Mouse (Mus musculus): ENCODE data around the gene Rngtt.
A peak's percentile ranks its signal among the peaks of the same experiment; 100 is the strongest.

Gene Rngtt

DNA sequence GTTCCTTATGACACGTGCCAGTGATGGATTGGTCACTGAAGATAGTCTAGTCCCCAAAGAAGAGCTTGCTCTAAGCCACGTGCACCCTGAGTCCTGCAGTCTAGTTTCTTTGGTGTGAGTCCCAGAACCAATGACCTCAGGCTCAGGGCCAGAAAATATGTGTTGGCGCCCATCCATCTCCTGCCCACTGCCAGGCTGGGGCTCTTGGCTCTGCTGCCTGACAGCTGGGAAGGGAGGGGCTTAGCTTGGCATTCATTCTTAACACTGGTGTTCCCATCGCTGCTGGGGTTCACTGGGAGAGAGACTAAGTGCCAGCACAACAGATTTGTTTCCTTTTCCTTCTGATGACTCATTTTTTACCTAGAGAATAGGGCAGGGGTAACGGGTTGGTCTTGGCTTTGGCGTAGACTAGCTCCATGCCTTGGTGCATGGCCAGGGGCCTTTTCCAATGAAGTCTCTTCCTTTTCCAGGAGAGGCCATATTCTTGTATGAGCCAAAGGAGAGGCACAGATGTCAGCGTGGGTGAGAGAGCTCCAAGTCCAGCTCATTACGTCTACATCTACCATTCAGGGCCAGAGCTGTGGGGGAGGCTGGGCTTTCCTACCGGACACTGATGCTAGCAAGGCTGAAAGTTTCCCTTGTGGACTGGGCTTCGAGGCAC is 214.5 kb downstream of the Rngtt start:
- DNase-seq, result peak; percentile 92

DNA sequence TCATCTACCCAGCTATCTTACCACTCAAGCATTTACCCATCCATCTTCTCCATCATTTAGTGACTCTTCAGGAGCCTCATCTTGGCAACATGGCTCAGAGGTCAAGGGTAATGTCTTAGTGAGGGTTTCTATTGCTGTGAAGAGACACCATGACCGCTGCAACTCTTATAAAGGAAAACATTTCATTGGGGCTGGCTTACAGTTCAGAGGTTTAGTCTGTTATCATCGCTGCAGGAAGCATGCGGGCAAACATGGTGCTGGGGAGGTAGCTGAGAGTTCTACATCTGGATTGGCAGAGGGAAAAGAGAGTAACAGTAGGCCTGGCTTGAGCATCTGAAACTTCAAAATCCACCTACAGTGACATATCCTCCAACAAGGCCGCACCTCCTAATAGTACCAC is 215.2 kb downstream of the Rngtt start:
- no peak for DNase-seq

DNA sequence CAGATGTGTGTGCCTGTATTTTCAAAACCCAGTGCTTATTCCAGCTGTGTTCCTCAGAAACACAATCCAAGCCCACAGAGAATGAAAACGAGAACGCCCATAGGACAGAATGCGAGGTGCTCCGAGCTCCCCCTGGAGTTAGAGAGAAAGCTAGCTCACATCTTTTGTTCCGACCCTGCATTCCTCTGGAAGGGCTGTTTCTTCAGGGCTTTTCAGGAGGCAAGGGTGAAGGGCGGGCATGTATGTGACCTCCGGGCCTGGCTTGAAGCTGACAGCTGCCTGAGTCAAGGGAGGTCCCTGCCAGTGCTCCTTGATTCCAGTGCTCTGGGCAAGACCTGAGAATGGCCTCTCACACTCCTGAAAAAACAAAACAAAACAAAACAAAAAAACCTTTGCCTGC is 216.0 kb downstream of the Rngtt start:
- no peak for DNase-seq

DNA sequence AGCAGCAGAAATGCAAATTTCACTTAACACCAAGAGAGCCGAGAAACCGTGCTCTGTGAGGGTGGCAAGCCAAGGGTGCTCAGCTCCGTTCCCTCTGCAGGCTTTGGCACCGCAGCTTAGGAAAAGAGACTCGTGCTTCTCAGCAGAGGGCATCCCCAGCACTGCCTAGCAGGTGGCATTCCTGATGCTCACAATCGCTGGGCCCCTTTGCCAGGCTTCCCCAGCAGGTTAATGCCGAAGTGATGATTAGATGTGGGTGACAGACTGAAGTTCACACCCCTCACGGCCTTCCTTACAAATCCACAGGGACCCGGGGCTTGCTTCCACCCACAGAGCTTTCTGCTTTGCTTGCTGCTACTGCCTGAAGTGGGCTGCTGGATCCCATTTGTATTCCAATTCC is 216.6 kb downstream of the Rngtt start:
- DNase-seq, result no peak

DNA sequence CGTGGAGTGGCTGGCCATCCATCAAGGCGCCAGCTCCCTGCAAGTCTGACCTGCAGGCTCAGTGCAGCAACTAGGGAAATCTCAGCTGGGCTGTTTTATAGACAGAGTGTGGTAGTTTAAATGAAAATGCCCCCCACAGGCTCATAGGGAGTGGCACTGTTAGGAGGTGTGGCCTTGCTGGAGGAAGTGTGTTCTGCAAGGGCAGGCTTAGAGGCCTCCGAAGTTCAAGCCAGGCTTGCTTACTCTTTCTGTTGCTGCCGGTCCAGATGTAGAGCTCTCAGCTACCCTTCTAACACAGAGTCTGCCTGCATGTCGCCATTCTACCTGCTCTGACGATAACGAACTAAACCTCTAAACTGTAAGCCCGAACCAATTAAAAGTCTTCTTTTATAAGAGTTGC is 222.5 kb downstream of the Rngtt start:
- no peak for DNase-seq

DNA sequence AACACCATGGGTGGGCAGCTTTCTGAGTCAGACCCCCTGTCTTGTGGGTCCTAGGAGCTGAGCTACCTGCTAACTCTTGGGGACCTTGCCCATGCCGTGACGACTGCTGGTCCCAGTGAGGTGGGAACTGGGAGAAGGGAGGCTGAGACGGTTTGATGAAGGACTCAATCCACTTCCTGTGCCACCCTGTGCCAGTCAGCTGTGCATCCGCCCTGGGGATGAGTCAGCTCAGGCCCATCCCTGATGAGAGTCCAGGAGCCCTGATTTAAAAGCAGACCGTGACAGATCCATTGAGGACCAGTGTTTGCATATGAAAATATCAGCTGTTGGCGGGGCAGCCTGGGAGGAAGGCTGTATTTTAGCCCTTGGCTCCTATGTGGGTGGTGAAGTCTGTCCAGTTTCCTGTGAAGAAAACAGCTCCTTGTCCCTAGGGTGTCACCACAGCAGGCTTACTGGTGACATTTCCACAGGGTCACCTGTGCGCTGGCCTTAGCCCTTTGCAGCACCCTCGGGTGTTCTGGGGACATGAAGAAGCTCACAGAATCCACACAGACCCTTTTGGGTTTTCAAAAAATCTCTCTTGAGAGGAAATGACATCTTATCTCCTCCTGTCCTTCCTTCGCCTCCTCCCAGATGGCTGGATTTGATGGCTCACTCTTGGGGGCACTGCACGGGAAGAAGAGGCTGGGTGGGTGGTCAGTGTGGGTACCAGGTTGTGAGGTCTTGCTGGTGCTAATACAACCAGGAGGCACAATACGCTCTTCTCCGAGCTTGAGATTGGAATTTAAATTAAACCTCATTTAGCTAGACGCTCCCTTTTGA is 234.9 kb downstream of the Rngtt start:
- no peak for DNase-seq

DNA sequence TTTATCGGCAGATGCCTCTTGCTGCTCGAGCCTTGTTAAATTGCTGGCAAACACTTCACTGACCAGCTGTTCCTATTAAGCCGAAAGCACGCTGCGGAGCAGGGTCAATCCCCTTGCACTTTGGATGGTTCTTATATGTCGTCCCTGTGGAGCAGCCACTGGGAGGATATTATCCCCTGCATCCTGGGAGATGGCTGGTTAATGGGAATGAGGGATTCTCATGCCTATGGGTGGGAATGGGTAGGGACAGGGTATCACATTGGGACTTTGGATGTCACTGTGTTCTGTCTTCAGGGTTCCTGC is 235.4 kb downstream of the Rngtt start:
- DNase-seq, result no peak

DNA sequence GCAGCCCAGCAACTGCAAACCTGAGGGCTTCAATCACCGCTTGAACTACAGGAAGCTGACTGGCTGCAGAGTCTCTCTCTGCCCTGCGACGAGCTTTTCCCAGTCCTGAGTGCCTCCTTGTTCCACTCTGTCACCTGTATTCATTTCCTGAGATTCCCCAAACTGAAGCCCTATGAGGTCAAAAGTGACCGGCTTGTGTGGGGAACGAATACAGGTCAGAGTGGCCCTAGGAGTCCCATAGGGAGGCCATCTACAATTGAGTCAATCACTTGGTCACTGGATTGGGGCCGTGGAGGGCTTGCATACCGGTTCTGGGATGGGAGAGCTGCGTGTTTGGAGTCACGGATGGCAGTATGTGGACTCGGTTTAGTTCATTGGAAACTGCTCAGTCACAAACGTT is 236.2 kb downstream of the Rngtt start:
- no peak for DNase-seq

DNA sequence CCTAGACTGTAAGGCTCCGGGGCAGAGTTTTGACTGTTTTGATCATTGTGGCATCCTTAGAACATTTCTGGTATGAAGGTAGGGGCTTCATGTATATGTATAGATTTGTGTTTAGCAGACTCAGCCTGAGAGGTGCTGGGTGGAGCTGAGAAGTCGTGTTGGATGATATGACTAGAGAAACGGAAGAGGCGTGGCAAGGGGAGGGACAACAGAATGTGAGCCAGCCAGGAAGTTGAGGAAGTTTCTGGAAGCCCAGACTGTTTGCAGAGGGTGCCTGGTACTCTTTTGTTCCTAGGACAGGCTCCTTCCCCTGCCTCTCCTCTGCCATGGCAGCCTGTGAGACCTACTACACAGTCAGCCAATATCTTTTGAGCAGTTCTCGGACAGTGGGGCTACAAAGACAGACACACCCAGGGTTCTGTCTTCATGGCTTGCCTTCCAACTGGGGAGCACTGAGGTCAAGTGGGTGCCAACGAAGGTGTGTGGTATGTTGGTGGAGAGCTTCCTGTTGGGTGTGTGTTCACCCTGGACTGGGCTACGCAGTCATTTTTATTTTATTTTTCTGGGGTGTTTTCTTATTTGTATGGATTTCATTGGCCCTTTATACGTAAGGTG is 237.3 kb downstream of the Rngtt start:
- DNase-seq, result no peak

DNA sequence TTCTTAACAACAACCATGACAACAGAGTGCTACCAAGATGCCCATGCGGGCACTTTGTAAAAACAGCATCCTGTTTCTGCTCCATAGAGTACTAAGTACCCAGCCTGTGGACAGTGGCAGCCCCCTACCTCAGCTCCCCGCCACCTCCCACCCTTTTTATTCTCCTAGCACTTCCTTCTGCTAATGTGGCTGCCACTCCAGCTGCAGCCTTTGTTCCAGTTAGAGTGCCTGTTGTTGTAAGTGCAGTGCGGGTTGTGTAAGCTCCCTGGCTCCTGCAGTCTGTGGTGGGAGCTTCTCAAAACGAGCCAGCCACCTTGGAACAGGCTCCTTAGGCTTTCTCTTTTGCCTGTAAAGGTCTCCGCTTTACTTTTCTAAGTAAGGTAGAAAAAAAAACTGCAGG is 239.5 kb downstream of the Rngtt start:
- DNase-seq, result no peak

Data from cerebellum, adult 11 months (tissue).